In genomic region chr8:70773833-70774232, GRCm38 (mm10) we compare ENCODE assay signal across 8 mouse cellular contexts. TPM values are rescaled to one million over a fixed set of nuclear protein-coding genes. Genes with fewer than 3 reads are reported as not detected.
DNase-seq lines count a peak whose midpoint lies in the region; ATAC-seq and TF ChIP-seq lines count a peak whose summit lies in the region.

No protein-coding gene starts in this region.

- no peak for TF ChIP-seq EP300 in stomach, postnatal 0 days (optimal IDR thresholded peaks at IDR 0.05)

- 0 out of 2 replicates have a peak overlapping the region, but pooled peaks have one; percentile 98 for H3K9ac ChIP-seq in embryonic facial prominence, embryonic 14.5 days (ENCODE audit: low read depth, low read length)
- H3K9ac ChIP-seq in heart, embryonic 13.5 days, result peak overlapping the region; percentile 99
- peak overlapping the region; percentile 88 for H3K9ac ChIP-seq in kidney, embryonic 15.5 days
- peak overlapping the region; percentile 98 for H3K9ac ChIP-seq in stomach, postnatal 0 days (ENCODE audit: low read length)

- 42% methylated on average over 6 of the region's 9 CpGs for WGBS in embryonic facial prominence, embryonic 14.5 days
- WGBS in heart, embryonic 13.5 days, result 56% methylated on average over 9 of the region's 9 CpGs
- WGBS in kidney, embryonic 15.5 days, result 63% methylated on average over 9 of the region's 9 CpGs
- WGBS in stomach, postnatal 0 days, result 12% methylated on average over 9 of the region's 9 CpGs

- DNase-seq in ovary, adult 18-20 months (ENCODE audit: low spot score), result peak; percentile 85
- DNase-seq in ovary, postnatal 10 days (ENCODE audit: low spot score), result no peak
- DNase-seq in embryonic facial prominence, embryonic 14.5 days (ENCODE audit: low spot score), result peak; percentile 93
- DNase-seq in lung, postnatal 10 days, result peak; percentile 86
- DNase-seq in stomach, postnatal 0 days (ENCODE audit: low spot score), result peak; percentile 88

- peaks cover 35% of the 10 kb centered on the region for H3K4me1 ChIP-seq in embryonic facial prominence, embryonic 14.5 days (ENCODE audit: control insufficient read depth, insufficient read depth, low read length)
- peaks cover 45% of the 10 kb centered on the region for H3K4me1 ChIP-seq in heart, embryonic 13.5 days
- H3K4me1 ChIP-seq in kidney, embryonic 15.5 days, result peaks cover 51% of the 10 kb centered on the region
- peaks cover 20% of the 10 kb centered on the region for H3K4me1 ChIP-seq in stomach, postnatal 0 days (replicated peaks; ENCODE audit: control insufficient read depth, insufficient read depth)

- H3K27me3 ChIP-seq in embryonic facial prominence, embryonic 14.5 days (replicated peaks; ENCODE audit: control insufficient read depth, insufficient read depth, low read length), result no peaks in the 10 kb centered on the region
- H3K27me3 ChIP-seq in heart, embryonic 13.5 days (replicated peaks), result no peaks in the 10 kb centered on the region
- no peaks in the 10 kb centered on the region for H3K27me3 ChIP-seq in kidney, embryonic 15.5 days
- H3K27me3 ChIP-seq in stomach, postnatal 0 days (ENCODE audit: control insufficient read depth, insufficient read depth, low read length), result no peaks in the 10 kb centered on the region

- no peaks in the 10 kb centered on the region for H3K9me3 ChIP-seq in embryonic facial prominence, embryonic 14.5 days (ENCODE audit: control insufficient read depth, low read length)
- H3K9me3 ChIP-seq in heart, embryonic 13.5 days, result no peaks in the 10 kb centered on the region
- no peaks in the 10 kb centered on the region for H3K9me3 ChIP-seq in kidney, embryonic 15.5 days (replicated peaks)
- no peaks in the 10 kb centered on the region for H3K9me3 ChIP-seq in stomach, postnatal 0 days (ENCODE audit: control insufficient read depth, low read length)

- ATAC-seq in embryonic facial prominence, embryonic 14.5 days (ENCODE audit: low read depth), result peak; percentile 6; the same call in 1 of the 2 replicates
- no peak for ATAC-seq in heart, embryonic 13.5 days (ENCODE audit: extremely low read depth, insufficient number of reproducible peaks, low FRiP score, low TSS enrichment)
- ATAC-seq in kidney, embryonic 15.5 days (replicated peaks; ENCODE audit: low FRiP score), result no peak
- ATAC-seq in stomach, postnatal 0 days (ENCODE audit: low FRiP score, low TSS enrichment), result 0 out of 2 replicates have a peak, but pooled peaks have one; percentile 5
- no peak for ATAC-seq in granulocyte monocyte progenitor cell, adult 5-6 weeks (replicated peaks; ENCODE audit: poor library complexity, severe bottlenecking)

- peaks cover 60% of the 10 kb centered on the region for H3K36me3 ChIP-seq in embryonic facial prominence, embryonic 14.5 days (ENCODE audit: control insufficient read depth, insufficient read depth, low read length)
- H3K36me3 ChIP-seq in heart, embryonic 13.5 days, result peaks cover 66% of the 10 kb centered on the region
- H3K36me3 ChIP-seq in kidney, embryonic 15.5 days, result peaks cover 68% of the 10 kb centered on the region
- peaks cover 14% of the 10 kb centered on the region; the same call in 1 of the 2 replicates for H3K36me3 ChIP-seq in stomach, postnatal 0 days (ENCODE audit: control insufficient read depth, insufficient read depth, low read length)

- peak overlapping the region; percentile 67 for H3K27ac ChIP-seq in embryonic facial prominence, embryonic 14.5 days (replicated peaks; ENCODE audit: low read depth, low read length)
- peak overlapping the region; percentile 54 for H3K27ac ChIP-seq in heart, embryonic 13.5 days (replicated peaks)
- 0 out of 2 replicates have a peak overlapping the region, but pooled peaks have one; percentile 55 for H3K27ac ChIP-seq in kidney, embryonic 15.5 days
- H3K27ac ChIP-seq in stomach, postnatal 0 days (replicated peaks), result peak overlapping the region; percentile 81

- TF ChIP-seq CTCF in stomach, postnatal 0 days (IDR thresholded peaks at IDR 0.05; ENCODE audit: low read depth), result 0 out of 2 replicates have a peak, but pooled peaks have one; percentile 1

- 0 out of 2 replicates have a peak overlapping the region, but pooled peaks have one; percentile 1 for H3K4me3 ChIP-seq in embryonic facial prominence, embryonic 14.5 days (ENCODE audit: low read depth, low read length)
- peak overlapping the region; percentile 4; the same call in 1 of the 2 replicates for H3K4me3 ChIP-seq in heart, embryonic 13.5 days
- H3K4me3 ChIP-seq in kidney, embryonic 15.5 days (replicated peaks), result 0 out of 2 replicates have a peak overlapping the region, but pooled peaks have one; percentile 4
- H3K4me3 ChIP-seq in stomach, postnatal 0 days (ENCODE audit: low read depth, low read length), result no peak overlapping the region

- peak overlapping the region; percentile 30; the same call in 1 of the 2 replicates for H3K4me2 ChIP-seq in embryonic facial prominence, embryonic 14.5 days (ENCODE audit: low read depth, low read length)
- H3K4me2 ChIP-seq in heart, embryonic 13.5 days, result peak overlapping the region; percentile 11
- peak overlapping the region; percentile 24; the same call in 1 of the 2 replicates for H3K4me2 ChIP-seq in kidney, embryonic 15.5 days
- peak overlapping the region; percentile 15; the same call in 1 of the 2 replicates for H3K4me2 ChIP-seq in stomach, postnatal 0 days (replicated peaks; ENCODE audit: low read depth)

RNA-seq across cellular contexts. Expression of gene Pik3r2, which starts 2.7 kb away (rescaled TPM):
- polyA plus RNA-seq in embryonic facial prominence, embryonic 14.5 days (2014; fragmentation: Nextera tagmentation; extraction: Ambion mirVana), result 61.5 and 70.3 TPM in 2 replicates
- 34.9 and 36.5 TPM in 2 replicates for polyA plus RNA-seq in heart, embryonic 13.5 days (2015; fragmentation: Nextera tagmentation; extraction: Ambion mirVana)
- polyA plus RNA-seq in kidney, embryonic 15.5 days (2015; fragmentation: Nextera tagmentation; extraction: Ambion mirVana), result 58.0 and 66.9 TPM in 2 replicates
- polyA plus RNA-seq in stomach, postnatal 0 days (2015; fragmentation: Nextera tagmentation; extraction: Ambion mirVana), result 36.8 and 39.0 TPM in 2 replicates
- 6.6 and 14.0 TPM in 2 replicates for total RNA-seq in granulocyte monocyte progenitor cell, adult 5-6 weeks (2014; fragmentation: Nextera tagmentation)
- total RNA-seq in granulocyte monocyte progenitor cell, adult 5-6 weeks (2017), result 12.1 and 16.6 TPM in 2 replicates

RNA-seq across cellular contexts. Expression of gene Mpv17l2, which starts 13.1 kb away (rescaled TPM):
- polyA plus RNA-seq in embryonic facial prominence, embryonic 14.5 days (2014; fragmentation: Nextera tagmentation; extraction: Ambion mirVana), result 34.2 and 36.5 TPM in 2 replicates
- 41.6 and 48.4 TPM in 2 replicates for polyA plus RNA-seq in heart, embryonic 13.5 days (2015; fragmentation: Nextera tagmentation; extraction: Ambion mirVana)
- polyA plus RNA-seq in kidney, embryonic 15.5 days (2015; fragmentation: Nextera tagmentation; extraction: Ambion mirVana), result 46.1 and 48.1 TPM in 2 replicates
- 77.3 and 80.1 TPM in 2 replicates for polyA plus RNA-seq in stomach, postnatal 0 days (2015; fragmentation: Nextera tagmentation; extraction: Ambion mirVana)
- total RNA-seq in granulocyte monocyte progenitor cell, adult 5-6 weeks (2014; fragmentation: Nextera tagmentation), result 28.6 and 41.1 TPM in 2 replicates
- 9.0 and 9.3 TPM in 2 replicates for total RNA-seq in granulocyte monocyte progenitor cell, adult 5-6 weeks (2017)

RNA-seq across cellular contexts. Expression of gene Rab3a, which starts 19.4 kb away (rescaled TPM):
- 36.3 and 39.0 TPM in 2 replicates for polyA plus RNA-seq in embryonic facial prominence, embryonic 14.5 days (2014; fragmentation: Nextera tagmentation; extraction: Ambion mirVana)
- polyA plus RNA-seq in heart, embryonic 13.5 days (2015; fragmentation: Nextera tagmentation; extraction: Ambion mirVana), result 17.4 and 23.2 TPM in 2 replicates
- 15.5 and 18.6 TPM in 2 replicates for polyA plus RNA-seq in kidney, embryonic 15.5 days (2015; fragmentation: Nextera tagmentation; extraction: Ambion mirVana)
- polyA plus RNA-seq in stomach, postnatal 0 days (2015; fragmentation: Nextera tagmentation; extraction: Ambion mirVana), result 18.9 and 19.0 TPM in 2 replicates
- total RNA-seq in granulocyte monocyte progenitor cell, adult 5-6 weeks (2014; fragmentation: Nextera tagmentation), result 5.5 and 10.8 TPM in 2 replicates
- 0.34 and 1.6 TPM in 2 replicates for total RNA-seq in granulocyte monocyte progenitor cell, adult 5-6 weeks (2017)

RNA-seq across cellular contexts. Expression of gene Mast3, which starts 31.0 kb away (rescaled TPM):
- polyA plus RNA-seq in embryonic facial prominence, embryonic 14.5 days (2014; fragmentation: Nextera tagmentation; extraction: Ambion mirVana), result 13.5 and 14.9 TPM in 2 replicates
- 5.6 and 6.7 TPM in 2 replicates for polyA plus RNA-seq in heart, embryonic 13.5 days (2015; fragmentation: Nextera tagmentation; extraction: Ambion mirVana)
- polyA plus RNA-seq in kidney, embryonic 15.5 days (2015; fragmentation: Nextera tagmentation; extraction: Ambion mirVana), result 12.9 and 18.1 TPM in 2 replicates
- polyA plus RNA-seq in stomach, postnatal 0 days (2015; fragmentation: Nextera tagmentation; extraction: Ambion mirVana), result 5.6 and 5.7 TPM in 2 replicates
- 74.8 and 78.5 TPM in 2 replicates for total RNA-seq in granulocyte monocyte progenitor cell, adult 5-6 weeks (2014; fragmentation: Nextera tagmentation)
- total RNA-seq in granulocyte monocyte progenitor cell, adult 5-6 weeks (2017), result 12.4 and 12.5 TPM in 2 replicates

RNA-seq across cellular contexts. Expression of gene Il12rb1, which starts 34.4 kb away (rescaled TPM):
- 0.07 and 0.19 TPM in 2 replicates for polyA plus RNA-seq in embryonic facial prominence, embryonic 14.5 days (2014; fragmentation: Nextera tagmentation; extraction: Ambion mirVana)
- polyA plus RNA-seq in heart, embryonic 13.5 days (2015; fragmentation: Nextera tagmentation; extraction: Ambion mirVana), result not detected in 2 replicates
- polyA plus RNA-seq in kidney, embryonic 15.5 days (2015; fragmentation: Nextera tagmentation; extraction: Ambion mirVana), result 0.09 and 0.12 TPM in 2 replicates
- polyA plus RNA-seq in stomach, postnatal 0 days (2015; fragmentation: Nextera tagmentation; extraction: Ambion mirVana), result 0.19 and 0.29 TPM in 2 replicates
- total RNA-seq in granulocyte monocyte progenitor cell, adult 5-6 weeks (2014; fragmentation: Nextera tagmentation), result 0.24 and 0.62 TPM in 2 replicates
- total RNA-seq in granulocyte monocyte progenitor cell, adult 5-6 weeks (2017), result 0.52 and 1.4 TPM in 2 replicates

Comparison
In these comparisons a context has a peak if more than half of its experiments do, and no peak if none do; other contexts are left out.
1. ATAC-seq: peak in embryonic facial prominence, embryonic 14.5 days (single experiment) and stomach, postnatal 0 days (single experiment); none in heart, embryonic 13.5 days (single experiment), kidney, embryonic 15.5 days (single experiment) and granulocyte monocyte progenitor cell, adult 5-6 weeks (single experiment).
2. Peak in every context shown above with its lines, with median percentiles within 50 percentile points of each other: H3K27ac ChIP-seq, H3K4me2 ChIP-seq and H3K9ac ChIP-seq.